Mouse (Mus musculus) bone marrow macrophage, adult 2 months (primary cell): ENCODE data around the gene Uggt1.

Source experiments
- CTCF ChIP-seq: IDR thresholded peaks from 2 replicates; pipeline ENCODE4 v1.5.1; 2012; ENCODE audit warnings: low read depth, mild to moderate bottlenecking, low read length, moderate library complexity
- POLR2A ChIP-seq: IDR thresholded peaks from 2 replicates; pipeline ENCODE4 v1.6.1; 2012; ENCODE audit warnings: mild to moderate bottlenecking, low read depth, low read length, borderline replicate concordance

DNA sequence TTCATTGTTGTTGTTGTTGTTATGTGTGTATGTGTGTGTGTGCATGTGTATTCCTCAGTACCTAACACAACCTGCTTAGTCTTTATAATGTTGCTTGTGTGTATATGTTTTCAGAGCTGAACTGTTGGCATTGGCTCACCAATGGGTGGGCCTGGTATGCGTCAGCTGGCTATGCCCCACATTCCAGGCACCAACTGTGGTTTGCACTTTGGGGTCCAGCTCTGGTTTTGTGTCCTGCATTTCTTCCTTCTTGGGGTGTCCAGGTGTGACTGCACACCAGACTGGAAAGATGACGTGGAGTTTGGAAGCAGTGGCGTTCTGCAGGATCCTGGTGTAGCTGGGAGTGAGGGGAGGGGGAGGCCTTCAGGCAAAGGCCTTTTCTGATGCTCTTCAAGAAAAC lies 125.6 kb downstream of the Uggt1 start:
- no peak for TF ChIP-seq POLR2A
- no peak for TF ChIP-seq CTCF
